Mouse (Mus musculus) erythroblast, adult 5-6 weeks (primary cell): ENCODE results near the gene Prelid3b. TPM values are rescaled to one million over a fixed set of nuclear protein-coding genes. Genes with fewer than 3 reads are reported as not detected.

Experiments
- ATAC-seq: replicated peaks from 2 replicates; pipeline ENCODE4 v1.8.0; 2016; ENCODE audit warnings: moderate number of reproducible peaks, mild to moderate bottlenecking, moderate TSS enrichment, inconsistent platforms; ENCODE audit not compliant: poor library complexity, low FRiP score, severe bottlenecking
- total RNA-seq, 2 experiments: library from RNA; stranded (forward) in 1 of 2; stranded (reverse) in 1 of 2; fragments of 150-400 nt in 1 of 2; fragments of 200-764, 138-1000 nt in 1 of 2; gene quantifications; 2 replicates each; pipeline versions ENCODE4 v1.2.3 to v1.2.4; 2015 to 2017; ENCODE audit warnings: low replicate concordance in 2 of 2

Prelid3b gene
- total RNA-seq, 2 experiments from 2014 or later, result 40.0 to 48.1 TPM

- no peak for ATAC-seq
These were observed 36.7 kb downstream of the Prelid3b start for GRCm38 (mm10) chr2:174436076-174436701.

GRCm38 (mm10) chr2:174434943-174435342, 37.9 kb downstream of the Prelid3b start:
- ATAC-seq, result no peak

- ATAC-seq, result no peak
These were observed 43.8 kb downstream of the Prelid3b start for GRCm38 (mm10) chr2:174428996-174429591.

- no peak for ATAC-seq
These were observed 44.6 kb downstream of the Prelid3b start for GRCm38 (mm10) chr2:174428076-174428835.

GRCm38 (mm10) chr2:174426856-174427255, 46.0 kb downstream of the Prelid3b start:
- ATAC-seq, result no peak

GRCm38 (mm10) chr2:174424301-174425085, 48.4 kb downstream of the Prelid3b start:
- no peak for ATAC-seq

GRCm38 (mm10) chr2:174421107-174421506, 51.8 kb downstream of the Prelid3b start:
- no peak for ATAC-seq

GRCm38 (mm10) chr2:174415731-174416310, 57.1 kb downstream of the Prelid3b start, which contains the start of gene Nelfcd:
Gene Nelfcd (plus strand): TSS chr2:174415804.
- ATAC-seq, result peak; percentile 94

Other genes with a start within 250 kb of the Prelid3b start
- 236 and 242 TPM in 2 replicates for gene Gnas, start 188.8 kb downstream of the Prelid3b start, total RNA-seq (2015; ENCODE audit: low replicate concordance)
- gene Gnas, start 188.8 kb downstream of the Prelid3b start, total RNA-seq (2017; ENCODE audit: low replicate concordance), result 156 and 162 TPM in 2 replicates
- not detected in 2 replicates for gene Gm20721, start 126.4 kb downstream of the Prelid3b start, total RNA-seq (2015; ENCODE audit: low replicate concordance)
- gene Gm20721, start 126.4 kb downstream of the Prelid3b start, total RNA-seq (2017; ENCODE audit: low replicate concordance), result 0.43 and 8.5 TPM in 2 replicates
- 6.9 and 17.3 TPM in 2 replicates for gene Nelfcd, start 57.3 kb downstream of the Prelid3b start, total RNA-seq (2015; ENCODE audit: low replicate concordance)
- gene Nelfcd, start 57.3 kb downstream of the Prelid3b start, total RNA-seq (2017; ENCODE audit: low replicate concordance), result 24.7 and 26.9 TPM in 2 replicates
- 16.7 and 43.5 TPM in 2 replicates for gene Ctsz, start 34.0 kb downstream of the Prelid3b start, total RNA-seq (2015; ENCODE audit: low replicate concordance)
- gene Ctsz, start 34.0 kb downstream of the Prelid3b start, total RNA-seq (2017; ENCODE audit: low replicate concordance), result 51.3 and 55.3 TPM in 2 replicates
- gene Tubb1, start 22.4 kb downstream of the Prelid3b start, total RNA-seq (2015; ENCODE audit: low replicate concordance), result not detected in 2 replicates
- 1.1 TPM in 2 replicates for gene Tubb1, start 22.4 kb downstream of the Prelid3b start, total RNA-seq (2017; ENCODE audit: low replicate concordance)
- 128 and 133 TPM in 2 replicates for gene Atp5e, start 9.0 kb downstream of the Prelid3b start, total RNA-seq (2015; ENCODE audit: low replicate concordance)
- gene Atp5e, start 9.0 kb downstream of the Prelid3b start, total RNA-seq (2017; ENCODE audit: low replicate concordance), result 99.0 and 117 TPM in 2 replicates
- 0.58 and 1.7 TPM in 2 replicates for gene Zfp831, start 170.5 kb upstream of the Prelid3b start, total RNA-seq (2015; ENCODE audit: low replicate concordance)
- 0.42 and 1.1 TPM in 2 replicates for gene Zfp831, start 170.5 kb upstream of the Prelid3b start, total RNA-seq (2017; ENCODE audit: low replicate concordance)